Mouse (Mus musculus): ENCODE results near the gene Rimklb.

DNA sequence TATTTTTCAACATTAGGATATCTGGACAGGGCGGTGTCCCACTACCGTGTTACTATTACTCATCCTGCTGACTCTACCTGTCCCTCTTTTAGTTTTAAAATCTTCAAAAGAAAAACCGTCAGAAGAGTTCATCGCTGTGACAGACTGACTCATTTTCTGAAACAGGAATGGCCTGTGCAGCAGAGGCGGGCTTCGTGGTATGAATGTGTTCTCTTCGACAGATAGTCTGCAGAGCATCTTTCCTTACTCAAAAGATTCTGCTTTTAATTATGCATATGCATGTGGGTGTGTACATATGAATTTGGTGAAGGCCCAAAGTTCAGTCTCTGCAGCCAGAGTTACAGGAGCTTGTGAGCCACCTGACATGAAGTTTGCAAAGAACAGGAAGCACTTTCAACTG, 50.7 kb downstream of the Rimklb start:
- TF ChIP-seq CTCF (conservative IDR thresholded peaks at IDR 0.05; ENCODE audit: low read length), result no peak
- no peak for TF ChIP-seq POU5F1 (IDR thresholded peaks at IDR 0.05; ENCODE audit: borderline replicate concordance, low read length)
- no peak for TF ChIP-seq NANOG (IDR thresholded peaks at IDR 0.05; ENCODE audit: borderline replicate concordance, low read length)

Data from E14TG2a.4 (cell line).